Mouse (Mus musculus) kidney, embryonic 15.5 days (tissue): Measurements from ENCODE around the gene Lhx1. TPM values are rescaled to one million over a fixed set of nuclear protein-coding genes. Genes with fewer than 3 reads are reported as not detected.
A peak's percentile ranks its signal among the peaks of the same experiment; 100 is the strongest.

ENCODE experiments used
- ATAC-seq: fragments of 200-750 bp; cut with Nextera tagmentation; replicated peaks from 2 replicates; pipeline ENCODE4 v1.8.0; 2017; ENCODE audit warnings: moderate TSS enrichment; ENCODE audit not compliant: low FRiP score
- H3K27ac ChIP-seq: fragments of 300-500 bp; sonication (generic); 2 replicates; pipeline ENCODE4 v1.5.1; 2015; ENCODE audit warnings: mild to moderate bottlenecking, inconsistent platforms
- H3K27me3 ChIP-seq: fragments of 300-500 bp; sonication (generic); 2 replicates; pipeline ENCODE4 v1.6.1; 2015; ENCODE audit warnings: inconsistent platforms
- H3K36me3 ChIP-seq: fragments of 300-500 bp; sonication (generic); 2 replicates; pipeline ENCODE4 v1.6.1; 2015; ENCODE audit warnings: inconsistent platforms
- H3K4me1 ChIP-seq: fragments of 300-500 bp; sonication (generic); 2 replicates; pipeline ENCODE4 v1.6.1; 2015; ENCODE audit warnings: inconsistent platforms
- H3K4me2 ChIP-seq: fragments of 300-500 bp; sonication (generic); 2 replicates; pipeline ENCODE4 v1.6.1; 2015; ENCODE audit warnings: moderate library complexity, mild to moderate bottlenecking, inconsistent platforms
- H3K4me3 ChIP-seq: fragments of 300-500 bp; sonication (generic); replicated peaks from 2 replicates; pipeline ENCODE4 v1.5.1; 2015; ENCODE audit warnings: mild to moderate bottlenecking, inconsistent platforms
- H3K9ac ChIP-seq: fragments of 300-500 bp; sonication (generic); 2 replicates; pipeline ENCODE4 v1.6.1; 2015; ENCODE audit warnings: mild to moderate bottlenecking, inconsistent platforms
- H3K9me3 ChIP-seq: fragments of 300-500 bp; sonication (generic); replicated peaks from 2 replicates; pipeline ENCODE4 v1.6.1; 2016; ENCODE audit warnings: inconsistent platforms
- WGBS: fragments of 180-500 bp; shearing (Covaris S2); methylation state at CpG from one replicate; pipeline ENCODE4 v1.1.7; 2015; ENCODE audit warnings: mixed read lengths; 5-methylcytosine and 5-hydroxymethylcytosine counted together
- polyA plus RNA-seq: library from polyadenylated mRNA; unstranded; fragments of >200 nt; fragmentation: Nextera tagmentation; extraction: Ambion mirVana; gene quantifications from 2 replicates; pipeline ENCODE4 v1.2.1, GENCODE M21; 2015

The Lhx1 gene
- polyA plus RNA-seq, 1 experiment from 2014 or later = 36.0 TPM

GRCm38 (mm10) chr11:84517431-84517830 lies 7.9 kb downstream of the Lhx1 start:
- Histone ChIP-seq H3K4me3 (no peak overlapping the region), H3K36me3 (no peaks in the 10 kb centered on the region), H3K9me3 (no peaks in the 10 kb centered on the region), H3K27ac (no peak overlapping the region), H3K4me2 (no peak overlapping the region), H3K4me1 (peaks cover 39% of the 10 kb centered on the region), H3K27me3 (peaks cover 76% of the 10 kb centered on the region), H3K9ac (no peak overlapping the region)
- WGBS = 18% methylated on average over 2 of the region's 2 CpGs
- no peak for ATAC-seq

GRCm38 (mm10) chr11:84516501-84517240 lies 8.7 kb downstream of the Lhx1 start:
- Histone ChIP-seq H3K36me3 (no peaks in the 10 kb centered on the region; the same call in 1 of the 2 replicates), H3K4me2 (no peak overlapping the region), H3K4me3 (no peak overlapping the region), H3K27me3 (peaks cover 68% of the 10 kb centered on the region), H3K4me1 (peaks cover 41% of the 10 kb centered on the region), H3K9me3 (no peaks in the 10 kb centered on the region), H3K27ac (no peak overlapping the region), H3K9ac (no peak overlapping the region)
- WGBS = 18% methylated on average over 14 of the region's 14 CpGs
- no peak for ATAC-seq

- Histone ChIP-seq H3K9me3 (no peaks in the 10 kb centered on the region), H3K4me1 (peaks cover 22% of the 10 kb centered on the region), H3K27me3 (peaks cover 36% of the 10 kb centered on the region), H3K27ac (peak within 1 kb of the TSS; percentile 94), H3K4me3 (peak within 1 kb of the TSS; percentile 74), H3K4me2 (peak within 1 kb of the TSS; percentile 90), H3K36me3 (peaks cover 26% of the 10 kb centered on the region), H3K9ac (peak within 1 kb of the TSS; percentile 79)
- WGBS = under 1% methylated on average over 80 of the region's 80 CpGs
- peak; percentile 98 for ATAC-seq
These were observed 11.9 kb downstream of the Lhx1 start, which contains the start of gene Aatf for GRCm38 (mm10) chr11:84513171-84514116. Gene Aatf (minus strand): TSS chr11:84513522.

- peaks cover 22% of the 10 kb centered on the region for H3K4me1 ChIP-seq
- 83% methylated on average over 1 of the region's 1 CpGs for WGBS
- H3K9ac ChIP-seq = 0 out of 2 replicates have a peak overlapping the region, but pooled peaks have one; percentile 79
- H3K27me3 ChIP-seq = peaks cover 29% of the 10 kb centered on the region
- peak overlapping the region; percentile 90 for H3K4me2 ChIP-seq
- no peak overlapping the region for H3K27ac ChIP-seq
- ATAC-seq = no peak
- H3K4me3 ChIP-seq = peak overlapping the region; percentile 74
- H3K9me3 ChIP-seq = no peaks in the 10 kb centered on the region
- H3K36me3 ChIP-seq = peaks cover 40% of the 10 kb centered on the region
These were observed 13.3 kb downstream of the Lhx1 start for GRCm38 (mm10) chr11:84512031-84512430.

- Histone ChIP-seq H3K9ac (no peak overlapping the region), H3K4me2 (no peak overlapping the region), H3K4me1 (no peaks in the 10 kb centered on the region), H3K4me3 (no peak overlapping the region), H3K27ac (no peak overlapping the region), H3K36me3 (peaks cover 71% of the 10 kb centered on the region), H3K27me3 (no peaks in the 10 kb centered on the region), H3K9me3 (0 out of 2 replicates have a peak, but pooled peaks cover 5% of the 10 kb centered on the region)
- no peak for ATAC-seq
- WGBS = 100% methylated on average over 1 of the region's 1 CpGs
These were observed 21.0 kb downstream of the Lhx1 start for GRCm38 (mm10) chr11:84504296-84504695.

- Histone ChIP-seq H3K4me2 (no peak overlapping the region), H3K9me3 (no peaks in the 10 kb centered on the region; the same call in 1 of the 2 replicates), H3K4me3 (no peak overlapping the region), H3K27ac (no peak overlapping the region), H3K36me3 (peaks cover 42% of the 10 kb centered on the region), H3K4me1 (no peaks in the 10 kb centered on the region), H3K27me3 (no peaks in the 10 kb centered on the region), H3K9ac (no peak overlapping the region)
- ATAC-seq = no peak
- WGBS = 58% methylated on average over 2 of the region's 2 CpGs
These were observed 27.4 kb downstream of the Lhx1 start for GRCm38 (mm10) chr11:84497944-84498343.

GRCm38 (mm10) chr11:84496901-84497300 lies 28.4 kb downstream of the Lhx1 start:
- Histone ChIP-seq H3K27me3 (no peaks in the 10 kb centered on the region), H3K27ac (no peak overlapping the region), H3K9ac (no peak overlapping the region), H3K4me3 (no peak overlapping the region), H3K9me3 (no peaks in the 10 kb centered on the region; the same call in 1 of the 2 replicates), H3K4me2 (no peak overlapping the region), H3K4me1 (no peaks in the 10 kb centered on the region), H3K36me3 (peaks cover 43% of the 10 kb centered on the region)
- no peak for ATAC-seq

- H3K4me2 ChIP-seq = no peak overlapping the region
- no peaks in the 10 kb centered on the region for H3K4me1 ChIP-seq
- no peaks in the 10 kb centered on the region; the same call in 1 of the 2 replicates for H3K9me3 ChIP-seq
- peaks cover 48% of the 10 kb centered on the region for H3K36me3 ChIP-seq
- H3K27ac ChIP-seq = no peak overlapping the region
- H3K9ac ChIP-seq = no peak overlapping the region
- no peak overlapping the region for H3K4me3 ChIP-seq
- no peak for ATAC-seq
- 75% methylated on average over 4 of the region's 4 CpGs for WGBS
- H3K27me3 ChIP-seq = no peaks in the 10 kb centered on the region
These were observed 29.6 kb downstream of the Lhx1 start for GRCm38 (mm10) chr11:84495774-84496173.

GRCm38 (mm10) chr11:84481661-84482060 lies 43.7 kb downstream of the Lhx1 start:
- no peaks in the 10 kb centered on the region for H3K4me1 ChIP-seq
- H3K9ac ChIP-seq = no peak overlapping the region
- no peaks in the 10 kb centered on the region for H3K9me3 ChIP-seq
- H3K4me3 ChIP-seq = no peak overlapping the region
- ATAC-seq = no peak
- no peak overlapping the region for H3K27ac ChIP-seq
- no peaks in the 10 kb centered on the region for H3K36me3 ChIP-seq
- H3K27me3 ChIP-seq = no peaks in the 10 kb centered on the region
- H3K4me2 ChIP-seq = no peak overlapping the region
- 50% methylated on average over 7 of the region's 7 CpGs for WGBS

- no peak overlapping the region for H3K4me2 ChIP-seq
- H3K4me1 ChIP-seq = no peaks in the 10 kb centered on the region
- H3K4me3 ChIP-seq = no peak overlapping the region
- H3K9me3 ChIP-seq = no peaks in the 10 kb centered on the region
- no peak for ATAC-seq
- WGBS = 52% methylated on average over 3 of the region's 3 CpGs
- H3K9ac ChIP-seq = no peak overlapping the region
- no peaks in the 10 kb centered on the region for H3K36me3 ChIP-seq
- no peak overlapping the region for H3K27ac ChIP-seq
- no peaks in the 10 kb centered on the region for H3K27me3 ChIP-seq
These were observed 44.9 kb downstream of the Lhx1 start for GRCm38 (mm10) chr11:84480451-84480850.

GRCm38 (mm10) chr11:84476641-84477040 lies 48.7 kb downstream of the Lhx1 start:
- Histone ChIP-seq H3K4me2 (no peak overlapping the region), H3K4me1 (no peaks in the 10 kb centered on the region), H3K9ac (no peak overlapping the region), H3K36me3 (peaks cover 8% of the 10 kb centered on the region), H3K9me3 (no peaks in the 10 kb centered on the region), H3K4me3 (no peak overlapping the region), H3K27ac (no peak overlapping the region), H3K27me3 (no peaks in the 10 kb centered on the region)
- ATAC-seq = no peak
- 90% methylated on average over 2 of the region's 2 CpGs for WGBS

GRCm38 (mm10) chr11:84475991-84476390 lies 49.3 kb downstream of the Lhx1 start:
- Histone ChIP-seq H3K9me3 (no peaks in the 10 kb centered on the region), H3K4me3 (no peak overlapping the region), H3K4me1 (no peaks in the 10 kb centered on the region), H3K36me3 (peaks cover 12% of the 10 kb centered on the region), H3K4me2 (no peak overlapping the region), H3K27me3 (no peaks in the 10 kb centered on the region), H3K27ac (no peak overlapping the region), H3K9ac (no peak overlapping the region)
- no peak for ATAC-seq
- WGBS = 92% methylated on average over 4 of the region's 4 CpGs
